Mouse (Mus musculus) G1E (cell line): ENCODE measurements around the gene Arhgap23.

Source experiments
- CTCF ChIP-seq: IDR thresholded peaks from 2 replicates; pipeline ENCODE4 v1.5.1; 2012; ENCODE audit warnings: low read depth, low read length, inconsistent platforms, mixed read lengths
- GATA1 ChIP-seq: IDR thresholded peaks from 2 replicates; pipeline ENCODE4 v1.6.1; 2012; ENCODE audit warnings: borderline replicate concordance, low read length, inconsistent platforms, mixed read lengths
- GATA2 ChIP-seq: IDR thresholded peaks from 2 replicates; pipeline ENCODE4 v1.6.1; 2012; ENCODE audit warnings: low read depth, low read length, inconsistent platforms, borderline replicate concordance
- POLR2AphosphoS5 ChIP-seq: IDR thresholded peaks from 2 replicates; pipeline ENCODE4 v1.6.1; 2012; ENCODE audit warnings: low read depth, low read length, inconsistent platforms; ENCODE audit not compliant: insufficient replicate concordance
- TAL1 ChIP-seq: conservative IDR thresholded peaks from 2 replicates; pipeline ENCODE4 v1.6.1; 2012; ENCODE audit warnings: low read depth, low read length, inconsistent platforms, mixed read lengths

GRCm38 (mm10) chr11:97403614-97404183 is 11.6 kb upstream of the Arhgap23 start:
- no peak for TF ChIP-seq CTCF
- TF ChIP-seq GATA1: no peak
- no peak for TF ChIP-seq TAL1
- no peak for TF ChIP-seq GATA2
- no peak for TF ChIP-seq POLR2AphosphoS5
